Mouse (Mus musculus): ENCODE data around the gene Nanog.
"Not testable (repeated sequence)": the region's sequence is repeated elsewhere in the genome, so short reads cannot be mapped to it uniquely, and the experiment has no call there.

The Nanog gene

GRCm38 (mm10) chr6:122702480-122703124 is 4.7 kb upstream of the Nanog start:
- DNase-seq (ENCODE audit: low spot score in 2 of 2): no peak

- DNase-seq (ENCODE audit: low spot score in 2 of 2): no peak
These were observed 4.0 kb upstream of the Nanog start for GRCm38 (mm10) chr6:122703251-122703650.

- DNase-seq (ENCODE audit: low spot score in 2 of 2): no peak
These were observed 3.6 kb upstream of the Nanog start for GRCm38 (mm10) chr6:122703706-122704105.

- DNase-seq (ENCODE audit: low spot score in 2 of 2): no peak
These were observed 900 bp upstream of the Nanog start for GRCm38 (mm10) chr6:122706337-122706840.

- no peak for DNase-seq (ENCODE audit: low spot score in 2 of 2)
These were observed 1.5 kb downstream of the Nanog start for GRCm38 (mm10) chr6:122708826-122709225.

GRCm38 (mm10) chr6:122711455-122711854 is 4.2 kb downstream of the Nanog start:
- no peak for DNase-seq (ENCODE audit: low spot score in 2 of 2)

- not testable (repeated sequence) for DNase-seq (ENCODE audit: low spot score in 2 of 2)
These were observed 5.8 kb downstream of the Nanog start for GRCm38 (mm10) chr6:122713116-122713515.

- DNase-seq (ENCODE audit: low spot score in 2 of 2): no peak
These were observed 7.5 kb downstream of the Nanog start for GRCm38 (mm10) chr6:122714707-122715365.

- DNase-seq (ENCODE audit: low spot score in 2 of 2): no peak
These were observed 8.6 kb downstream of the Nanog start for GRCm38 (mm10) chr6:122715886-122716285.

- DNase-seq (ENCODE audit: low spot score in 2 of 2): not testable (repeated sequence)
These were observed 10.9 kb downstream of the Nanog start for GRCm38 (mm10) chr6:122718224-122718623.

GRCm38 (mm10) chr6:122719942-122720341 is 12.7 kb downstream of the Nanog start:
- peak; percentile 38 to 52 for DNase-seq (ENCODE audit: low spot score in 2 of 2)

- DNase-seq (ENCODE audit: low spot score in 2 of 2): peak; percentile 28 to 54
These were observed 32.7 kb downstream of the Nanog start for GRCm38 (mm10) chr6:122739952-122740351.

- no peak for DNase-seq (ENCODE audit: low spot score in 2 of 2)
These were observed 34.4 kb downstream of the Nanog start for GRCm38 (mm10) chr6:122741460-122742227.

- DNase-seq (ENCODE audit: low spot score in 2 of 2): peak; percentile 46 to 58
These were observed 35.1 kb downstream of the Nanog start for GRCm38 (mm10) chr6:122742228-122742899.

GRCm38 (mm10) chr6:122743353-122743752 is 36.1 kb downstream of the Nanog start:
- DNase-seq (ENCODE audit: low spot score in 2 of 2): peak in 1 of 2 experiments; percentile 21

- DNase-seq (ENCODE audit: low spot score in 2 of 2): no peak
These were observed 37.4 kb downstream of the Nanog start for GRCm38 (mm10) chr6:122744505-122745249.

- no peak for DNase-seq (ENCODE audit: low spot score in 2 of 2)
These were observed 43.3 kb downstream of the Nanog start for GRCm38 (mm10) chr6:122750579-122750978.

GRCm38 (mm10) chr6:122755913-122756312 is 48.6 kb downstream of the Nanog start:
- peak; percentile 25 to 30 for DNase-seq (ENCODE audit: low spot score in 2 of 2)

GRCm38 (mm10) chr6:122758732-122759131 is 51.4 kb downstream of the Nanog start:
- DNase-seq (ENCODE audit: low spot score in 2 of 2): peak; percentile 68 to 84

- DNase-seq (ENCODE audit: low spot score in 2 of 2): no peak
These were observed 53.8 kb downstream of the Nanog start for GRCm38 (mm10) chr6:122761011-122761599.

- DNase-seq (ENCODE audit: low spot score in 2 of 2): no peak
These were observed 54.6 kb downstream of the Nanog start for GRCm38 (mm10) chr6:122761901-122762300.

Measured in natural killer cell, adult 2 months (primary cell).